Mouse (Mus musculus): ENCODE data around the gene Pigyl. TPM values are rescaled to one million over a fixed set of nuclear protein-coding genes. Genes with fewer than 3 reads are reported as not detected.

Pigyl gene
- polyA plus RNA-seq, 2 experiments: 26.4 to 41.5 TPM

DNA sequence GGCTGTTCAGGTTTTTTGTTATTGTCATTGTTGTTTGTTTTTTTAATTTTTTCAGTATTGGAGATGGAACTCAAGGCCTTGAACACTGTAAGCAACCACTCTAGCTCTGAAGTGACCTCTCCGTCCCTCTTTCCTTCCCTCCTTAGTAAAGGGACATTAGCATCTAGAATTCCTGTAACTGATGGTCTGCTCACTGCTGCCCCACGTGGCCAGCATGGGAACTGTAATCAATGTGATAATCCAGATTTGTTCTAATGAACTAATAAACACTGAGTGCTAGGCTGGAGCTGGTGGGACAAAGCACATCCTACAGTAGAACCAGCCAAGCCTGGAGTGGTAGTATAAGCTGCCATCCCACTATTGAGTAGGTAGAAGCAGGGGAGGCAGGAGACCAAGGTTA, 18.2 kb upstream of the Pigyl start:
- 35% methylated on average over 2 of the region's 2 CpGs for WGBS (ENCODE audit: insufficient replicate concordance)
- Histone ChIP-seq H3K9ac (replicated peaks) (no peak overlapping the region), H3K27me3 (ENCODE audit: control insufficient read depth, insufficient read depth, low read length) (no peaks in the 10 kb centered on the region), H3K4me3 (ENCODE audit: insufficient read depth in 1 of 2, low read depth in 2 of 2, low read length in 2 of 2) (no peak overlapping the region), H3K27ac (no peak overlapping the region), H3K4me1 (replicated peaks; ENCODE audit: control insufficient read depth in 2 of 2, insufficient read depth in 2 of 2, low read length in 1 of 2) (peaks cover 24 to 26% of the 10 kb centered on the region in 2 experiments), H3K4me2 (ENCODE audit: low read depth) (no peak overlapping the region), H3K36me3 (replicated peaks; ENCODE audit: control insufficient read depth, insufficient read depth, low read depth) (no peaks in the 10 kb centered on the region; the same call in 1 of the 2 replicates), H3K9me3 (ENCODE audit: control insufficient read depth, low read length) (no peaks in the 10 kb centered on the region)
- TF ChIP-seq EP300 (IDR thresholded peaks at IDR 0.05; ENCODE audit: low read depth): no peak
- peak; percentile 95 for TF ChIP-seq CTCF (IDR thresholded peaks at IDR 0.05; ENCODE audit: low read depth)
- no peak for ATAC-seq (ENCODE audit: insufficient read depth)
- DNase-seq (ENCODE audit: low read depth in 3 of 3, low spot score in 3 of 3): no peak

DNA sequence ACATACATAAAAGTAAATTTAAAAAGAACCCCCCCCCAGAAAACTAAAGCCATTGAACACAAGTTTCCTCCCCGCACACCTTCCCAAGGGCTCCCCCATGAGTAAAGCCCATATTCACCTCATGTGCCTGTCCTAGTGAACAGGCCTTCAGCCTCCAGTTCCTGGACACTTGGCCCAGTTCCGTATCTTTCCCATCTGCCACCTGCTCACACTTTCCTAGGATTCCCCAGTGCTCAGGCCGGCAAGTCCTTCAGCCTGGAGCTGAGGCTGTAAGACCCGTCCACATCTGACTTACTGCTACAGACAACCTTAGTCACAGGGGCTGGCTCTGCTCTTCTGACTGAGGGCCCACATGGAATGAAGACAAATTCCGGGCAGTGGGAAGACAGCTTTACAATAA, 16.9 kb upstream of the Pigyl start:
- WGBS (ENCODE audit: insufficient replicate concordance): 87% methylated on average over 5 of the region's 5 CpGs
- no peak for DNase-seq (ENCODE audit: low read depth in 3 of 3, low spot score in 3 of 3)
- Histone ChIP-seq H3K4me3 (ENCODE audit: insufficient read depth in 1 of 2, low read depth in 2 of 2, low read length in 2 of 2) (no peak overlapping the region), H3K9ac (replicated peaks) (no peak overlapping the region), H3K4me1 (replicated peaks; ENCODE audit: control insufficient read depth in 2 of 2, insufficient read depth in 2 of 2, low read length in 1 of 2) (peaks cover 23 to 24% of the 10 kb centered on the region in 2 experiments), H3K36me3 (replicated peaks; ENCODE audit: control insufficient read depth, insufficient read depth, low read depth) (no peaks in the 10 kb centered on the region), H3K27ac (no peak overlapping the region), H3K9me3 (ENCODE audit: control insufficient read depth, low read length) (no peaks in the 10 kb centered on the region), H3K27me3 (ENCODE audit: control insufficient read depth, insufficient read depth, low read length) (no peaks in the 10 kb centered on the region), H3K4me2 (ENCODE audit: low read depth) (no peak overlapping the region)
- no peak for ATAC-seq (ENCODE audit: insufficient read depth)
- TF ChIP-seq EP300 (IDR thresholded peaks at IDR 0.05; ENCODE audit: low read depth) (no peak), CTCF (IDR thresholded peaks at IDR 0.05; ENCODE audit: low read depth) (no peak)

DNA sequence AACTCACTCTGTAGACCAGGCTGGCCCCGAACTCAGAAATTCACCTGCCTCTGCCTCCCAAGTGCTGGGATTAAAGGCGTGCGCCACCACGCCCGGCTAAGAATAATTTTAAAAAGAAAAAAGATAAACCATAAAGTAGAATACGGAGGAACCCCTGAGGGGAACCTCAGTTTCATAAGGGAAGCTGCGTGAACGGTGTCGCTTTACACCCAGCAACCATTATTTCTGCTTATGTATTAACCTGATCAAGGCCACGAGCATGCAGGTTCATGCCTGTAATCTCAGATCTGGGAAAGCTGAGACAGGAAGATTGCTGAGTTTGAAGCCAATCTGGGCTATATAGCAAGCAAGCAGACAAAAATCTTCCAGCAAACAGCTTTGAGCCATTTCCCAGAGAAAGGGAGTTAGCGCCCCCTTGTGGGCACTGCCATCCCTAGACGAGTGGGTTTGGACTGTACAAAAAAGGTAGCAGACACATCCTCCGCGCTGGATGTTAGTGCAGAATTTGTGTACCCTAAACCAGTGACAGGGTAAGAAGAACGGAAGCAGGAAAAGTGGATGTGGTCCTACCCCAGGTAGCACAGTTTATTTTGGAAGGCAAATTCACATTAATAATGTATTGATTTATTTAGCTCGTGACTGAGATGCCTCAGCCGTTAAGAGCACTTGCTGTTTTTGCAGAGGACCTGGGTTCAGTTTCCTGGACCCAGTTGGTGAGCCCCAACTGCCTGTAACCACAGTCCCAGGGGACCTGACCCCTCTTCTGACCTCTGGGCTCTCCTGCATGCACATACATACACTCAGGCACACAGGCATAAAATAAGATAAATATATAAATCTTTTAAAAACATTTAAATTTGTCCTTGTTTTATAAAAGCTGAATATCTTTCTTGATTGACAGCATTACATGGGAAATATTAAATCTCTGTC, 13.3 kb upstream of the Pigyl start:
- Histone ChIP-seq H3K4me3 (ENCODE audit: insufficient read depth in 1 of 2, low read depth in 2 of 2, low read length in 2 of 2) (no peak overlapping the region), H3K36me3 (replicated peaks; ENCODE audit: control insufficient read depth, insufficient read depth, low read depth) (no peaks in the 10 kb centered on the region), H3K9me3 (ENCODE audit: control insufficient read depth, low read length) (no peaks in the 10 kb centered on the region), H3K4me1 (replicated peaks; ENCODE audit: control insufficient read depth in 2 of 2, insufficient read depth in 2 of 2, low read length in 1 of 2) (0 out of 4 replicates have a peak, but pooled peaks cover under 1 to 2% of the 10 kb centered on the region in 2 experiments), H3K27me3 (ENCODE audit: control insufficient read depth, insufficient read depth, low read length) (no peaks in the 10 kb centered on the region), H3K4me2 (ENCODE audit: low read depth) (0 out of 2 replicates have a peak overlapping the region, but pooled peaks have one; percentile 8), H3K27ac (no peak overlapping the region), H3K9ac (replicated peaks) (no peak overlapping the region)
- DNase-seq (ENCODE audit: low read depth in 3 of 3, low spot score in 3 of 3): peak; percentile 69 to 76 (median 73)
- 48% methylated on average over 17 of the region's 17 CpGs for WGBS (ENCODE audit: insufficient replicate concordance)
- TF ChIP-seq EP300 (IDR thresholded peaks at IDR 0.05; ENCODE audit: low read depth) (no peak), CTCF (IDR thresholded peaks at IDR 0.05; ENCODE audit: low read depth) (peak; percentile 98)
- peak; percentile 56 for ATAC-seq (ENCODE audit: insufficient read depth)

- Histone ChIP-seq H3K36me3 (replicated peaks; ENCODE audit: control insufficient read depth, insufficient read depth, low read depth) (no peaks in the 10 kb centered on the region), H3K9me3 (ENCODE audit: control insufficient read depth, low read length) (no peaks in the 10 kb centered on the region), H3K9ac (replicated peaks) (no peak overlapping the region), H3K4me2 (ENCODE audit: low read depth) (no peak overlapping the region), H3K27me3 (ENCODE audit: control insufficient read depth, insufficient read depth, low read length) (no peaks in the 10 kb centered on the region), H3K4me3 (ENCODE audit: insufficient read depth in 1 of 2, low read depth in 2 of 2, low read length in 2 of 2) (no peak overlapping the region), H3K27ac (no peak overlapping the region), H3K4me1 (replicated peaks; ENCODE audit: control insufficient read depth in 2 of 2, insufficient read depth in 2 of 2, low read length in 1 of 2) (peaks cover 0 to 3% of the 10 kb centered on the region in 2 experiments; a peak in 1 of 4 replicates)
- TF ChIP-seq EP300 (IDR thresholded peaks at IDR 0.05; ENCODE audit: low read depth) (no peak), CTCF (IDR thresholded peaks at IDR 0.05; ENCODE audit: low read depth) (no peak)
- ATAC-seq (ENCODE audit: insufficient read depth) (no peak), DNase-seq (ENCODE audit: low read depth in 3 of 3, low spot score in 3 of 3) (no peak)
- WGBS (ENCODE audit: insufficient replicate concordance): 54% methylated on average over 6 of the region's 8 CpGs
Observed at GRCm38 (mm10) chr9:22144304-22144965, 12.2 kb upstream of the Pigyl start.
